Mouse (Mus musculus): Measurements from ENCODE around the gene E2f6. TPM values are rescaled to one million over a fixed set of nuclear protein-coding genes. Genes with fewer than 3 reads are reported as not detected.

E2f6 gene
- 10 to 100 TPM; 79.1 to 84.1 TPM for total RNA-seq (2021)
- polyA plus RNA-seq (2012; rRNA removed): 46.7 and 87.4 TPM in 2 replicates
- long read RNA-seq, transcript E2f6-201 (7 exons, 2,418 nt): minor isoform, 46 of 104 reads
- long read RNA-seq, transcript E2f6-204 (8 exons, 2,362 nt): major isoform, 50 of 104 reads
- long read RNA-seq, partial matches to known transcripts: 2 of 104 reads
- long read RNA-seq, other reads (novel, unspliced or antisense): 2 of 104 reads

DNA sequence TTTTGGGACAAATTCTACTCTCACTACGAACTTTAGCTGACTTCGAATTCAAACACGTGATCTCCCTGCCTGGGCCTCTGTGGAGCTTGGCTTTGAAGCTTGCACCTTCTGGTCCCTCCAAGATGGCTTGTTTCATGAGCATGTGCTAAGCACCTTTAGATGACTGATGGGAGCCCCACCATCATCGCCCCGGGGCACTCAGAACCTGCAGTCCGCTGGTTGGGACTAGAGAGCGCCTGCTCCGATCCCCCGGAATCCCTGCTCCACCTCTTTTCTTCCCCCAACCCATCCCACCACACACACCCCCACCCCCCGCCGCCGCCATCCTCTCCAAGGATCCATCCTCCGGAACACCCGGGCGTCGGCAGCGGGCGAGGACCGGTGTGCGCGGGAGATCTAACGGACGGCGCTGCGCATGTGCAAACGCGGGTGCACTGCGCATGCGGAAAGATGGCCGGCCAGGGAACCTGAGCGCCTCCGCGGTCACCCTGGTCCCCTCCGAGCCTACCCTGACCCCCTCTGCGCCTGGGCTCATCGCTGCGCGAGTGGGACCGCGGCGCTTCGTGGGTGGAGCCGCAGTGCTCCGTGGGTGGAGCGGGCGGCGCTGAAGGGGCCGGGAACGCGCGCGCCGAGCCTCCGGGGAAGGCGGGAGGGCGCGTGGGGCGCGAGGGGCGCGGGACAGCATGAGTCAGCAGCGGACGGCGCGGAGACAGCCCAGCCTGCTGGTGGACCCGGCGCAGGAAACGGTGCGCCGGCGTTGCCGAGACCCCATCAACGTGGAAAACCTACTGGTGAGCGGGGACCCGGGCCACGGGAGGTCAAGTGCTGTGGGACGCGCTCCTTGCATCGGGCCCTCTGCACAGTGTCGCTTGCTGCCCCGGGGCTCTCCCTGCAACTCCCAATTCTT, at the start of gene E2f6:
Gene E2f6 (plus strand): TSS at position 439 of the 907 bp plus-strand sequence.
- peak within 1 kb of the TSS; percentile 81 for H3K27ac ChIP-seq
- peaks cover 2% of the 10 kb centered on the region; the same call in 1 of the 2 replicates for H3K36me3 ChIP-seq (ENCODE audit: control insufficient read depth, insufficient read depth, low read length)
- WGBS: 5% methylated on average over 79 of the region's 81 CpGs
- peaks cover 5% of the 10 kb centered on the region for H3K4me1 ChIP-seq (ENCODE audit: control insufficient read depth, insufficient read depth, low read length)
- intact Hi-C loops (cut with DNase I): no loop called here
- H3K4me3 ChIP-seq: peak within 1 kb of the TSS; percentile 87
- H3K9ac ChIP-seq (ENCODE audit: low read depth, low read length): peak within 1 kb of the TSS; percentile 89
- peaks cover 3% of the 10 kb centered on the region; the same call in 1 of the 2 replicates for H3K79me2 ChIP-seq (replicated peaks; ENCODE audit: control insufficient read depth, insufficient read depth, low read length)
- TF ChIP-seq CTCF (IDR thresholded peaks at IDR 0.05) (no peak), POLR2A (IDR thresholded peaks at IDR 0.05; ENCODE audit: insufficient read depth, low read depth, low read length) (peak; percentile 80)
- peak; percentile 89 to 90 for DNase-seq
- no peaks in the 10 kb centered on the region for H3K27me3 ChIP-seq (ENCODE audit: control insufficient read depth, insufficient read depth, low read length)

DNA sequence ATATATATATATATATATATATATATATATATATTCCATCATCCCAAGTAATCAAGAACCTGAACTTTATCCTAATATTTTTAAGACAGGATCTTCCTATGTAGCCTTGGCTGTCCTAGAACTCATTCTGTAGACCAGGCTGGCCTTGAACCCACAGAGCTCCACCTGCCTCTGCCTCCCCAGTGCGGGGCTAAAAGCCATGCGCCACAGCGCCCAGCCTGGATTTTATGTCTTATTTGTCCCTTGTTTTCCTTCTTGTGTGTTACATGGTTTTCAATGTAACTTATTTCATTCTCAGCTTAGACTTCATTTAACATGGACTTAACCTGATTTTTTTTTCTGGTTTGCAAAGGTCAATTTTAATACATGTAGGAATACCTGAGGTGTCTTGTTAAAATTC, 49.3 kb upstream of the E2f6 start:
- H3K79me2 ChIP-seq (replicated peaks; ENCODE audit: control insufficient read depth, insufficient read depth, low read length): no peaks in the 10 kb centered on the region
- no peak for DNase-seq
- no peak overlapping the region for H3K27ac ChIP-seq
- whole genome bisulfite sequencing: 93% methylated on average over 3 of the region's 3 CpGs
- TF ChIP-seq EP300 (IDR thresholded peaks at IDR 0.05; ENCODE audit: insufficient read depth, low read depth, low read length) (no peak), POLR2A (IDR thresholded peaks at IDR 0.05; ENCODE audit: insufficient read depth, low read depth, low read length) (no peak), CTCF (IDR thresholded peaks at IDR 0.05) (no peak)
- intact Hi-C loops (cut with DNase I): no loop called here
- H3K36me3 ChIP-seq (ENCODE audit: control insufficient read depth, insufficient read depth, low read length): no peaks in the 10 kb centered on the region
- H3K4me3 ChIP-seq: no peak overlapping the region
- H3K4me1 ChIP-seq (ENCODE audit: control insufficient read depth, insufficient read depth, low read length): no peaks in the 10 kb centered on the region
- no peaks in the 10 kb centered on the region for H3K27me3 ChIP-seq (ENCODE audit: control insufficient read depth, insufficient read depth, low read length)
- no peak overlapping the region for H3K9ac ChIP-seq (ENCODE audit: low read depth, low read length)

DNA sequence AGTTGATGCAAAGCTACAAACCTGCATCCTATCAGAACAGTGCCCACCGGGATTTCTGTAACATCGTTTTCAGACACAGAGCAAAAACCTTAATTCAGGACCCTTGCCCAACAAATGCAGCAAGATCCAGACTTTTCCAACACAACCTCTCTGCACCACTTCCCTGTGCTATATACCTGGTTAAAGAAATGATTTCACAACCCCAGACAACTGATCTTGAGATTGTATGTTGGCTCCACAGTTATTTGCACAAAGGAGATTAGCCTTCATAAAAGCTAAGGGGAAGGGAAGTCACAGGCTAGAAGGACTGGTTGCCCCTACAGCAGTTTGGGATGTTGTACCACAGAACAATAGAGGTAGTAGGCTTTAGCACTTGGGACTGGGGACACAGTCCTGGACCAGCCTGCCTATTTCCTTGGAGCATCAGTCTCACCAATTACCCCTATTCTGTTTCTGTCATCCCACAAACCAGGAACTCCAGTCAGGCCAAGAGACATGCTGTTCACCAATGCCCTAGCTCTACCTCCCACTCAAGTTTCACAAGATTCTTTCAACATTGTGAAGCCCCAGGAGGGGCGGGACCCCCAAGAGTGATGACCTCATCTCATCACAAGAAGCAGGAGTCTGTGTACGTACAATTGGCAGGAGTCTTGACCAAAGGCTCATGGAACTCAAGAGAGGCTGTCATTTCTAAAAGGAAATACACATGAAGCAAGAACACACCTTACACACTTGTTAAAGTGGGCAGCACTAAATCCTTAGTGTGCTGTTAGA, 46.9 kb upstream of the E2f6 start:
- Histone ChIP-seq H3K4me1 (ENCODE audit: control insufficient read depth, insufficient read depth, low read length) (no peaks in the 10 kb centered on the region), H3K27ac (no peak overlapping the region), H3K4me3 (no peak overlapping the region), H3K9ac (ENCODE audit: low read depth, low read length) (no peak overlapping the region), H3K27me3 (ENCODE audit: control insufficient read depth, insufficient read depth, low read length) (no peaks in the 10 kb centered on the region), H3K79me2 (replicated peaks; ENCODE audit: control insufficient read depth, insufficient read depth, low read length) (no peaks in the 10 kb centered on the region), H3K36me3 (ENCODE audit: control insufficient read depth, insufficient read depth, low read length) (no peaks in the 10 kb centered on the region)
- no peak for DNase-seq
- intact Hi-C loops (cut with DNase I): no loop called here
- WGBS: 72% methylated on average over 4 of the region's 4 CpGs
- no peak for TF ChIP-seq POLR2A (IDR thresholded peaks at IDR 0.05; ENCODE audit: insufficient read depth, low read depth, low read length)
- no peak for TF ChIP-seq EP300 (IDR thresholded peaks at IDR 0.05; ENCODE audit: insufficient read depth, low read depth, low read length)
- TF ChIP-seq CTCF (IDR thresholded peaks at IDR 0.05): no peak

DNA sequence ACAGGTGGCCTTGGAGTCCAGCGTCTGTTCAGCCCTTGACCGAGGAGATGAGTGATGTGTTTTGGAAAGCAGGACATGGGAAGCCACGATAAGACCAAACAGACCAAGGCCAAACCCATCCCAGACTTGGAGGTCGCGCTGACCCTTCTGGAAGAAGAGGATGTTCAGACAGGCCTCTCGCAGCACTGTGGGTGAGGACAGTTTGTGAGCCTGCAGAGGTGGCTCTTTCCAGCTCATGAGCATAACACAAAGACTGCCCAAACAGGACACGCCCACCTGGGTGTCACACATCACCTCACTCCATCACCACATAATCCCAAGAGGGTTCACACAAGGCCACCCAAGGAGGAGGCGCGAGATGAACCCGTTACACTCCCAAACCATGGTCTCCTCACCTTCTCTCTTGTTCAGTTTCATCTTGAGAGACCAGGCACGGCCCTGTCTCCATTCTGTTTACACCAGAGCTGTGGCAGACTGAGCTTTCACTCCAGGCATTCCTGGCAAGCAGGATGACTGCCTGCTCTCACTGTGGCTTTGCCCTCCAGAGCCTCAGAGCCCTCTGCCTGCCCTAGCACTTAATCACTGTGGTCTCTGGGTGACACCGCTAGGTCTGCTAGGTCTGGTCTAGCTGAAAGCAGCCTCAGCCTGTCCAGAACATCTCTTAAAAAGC, 45.9 kb upstream of the E2f6 start:
- peak in 1 of 2 experiments; percentile 4 for DNase-seq
- Histone ChIP-seq H3K79me2 (replicated peaks; ENCODE audit: control insufficient read depth, insufficient read depth, low read length) (no peaks in the 10 kb centered on the region), H3K27ac (no peak overlapping the region), H3K9ac (ENCODE audit: low read depth, low read length) (no peak overlapping the region), H3K27me3 (ENCODE audit: control insufficient read depth, insufficient read depth, low read length) (no peaks in the 10 kb centered on the region), H3K4me3 (no peak overlapping the region), H3K4me1 (ENCODE audit: control insufficient read depth, insufficient read depth, low read length) (no peaks in the 10 kb centered on the region), H3K36me3 (ENCODE audit: control insufficient read depth, insufficient read depth, low read length) (no peaks in the 10 kb centered on the region)
- intact Hi-C loops (cut with DNase I): no loop called here
- TF ChIP-seq EP300 (IDR thresholded peaks at IDR 0.05; ENCODE audit: insufficient read depth, low read depth, low read length) (no peak), CTCF (IDR thresholded peaks at IDR 0.05) (no peak), POLR2A (IDR thresholded peaks at IDR 0.05; ENCODE audit: insufficient read depth, low read depth, low read length) (no peak)
- WGBS: 55% methylated on average over 12 of the region's 12 CpGs

DNA sequence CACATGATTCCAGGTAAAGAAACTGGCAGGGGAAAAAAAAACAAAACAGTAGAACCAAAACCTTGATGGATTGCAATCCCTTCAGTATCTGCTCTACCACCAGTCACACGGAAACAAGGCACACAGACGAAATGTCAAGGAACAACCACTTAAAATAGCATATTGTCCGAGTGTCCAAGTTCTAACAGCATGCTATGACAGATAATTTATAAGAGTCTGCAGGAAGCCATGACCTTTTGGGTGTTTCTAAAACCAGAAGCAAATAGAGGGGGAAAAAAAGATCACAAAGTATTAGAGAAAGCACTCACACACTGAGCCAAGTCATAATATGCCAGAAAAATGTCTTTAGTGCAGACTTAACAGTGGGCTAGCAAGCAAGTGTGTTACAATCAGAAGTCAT, 42.5 kb upstream of the E2f6 start:
- Histone ChIP-seq H3K36me3 (ENCODE audit: control insufficient read depth, insufficient read depth, low read length) (no peaks in the 10 kb centered on the region), H3K79me2 (replicated peaks; ENCODE audit: control insufficient read depth, insufficient read depth, low read length) (no peaks in the 10 kb centered on the region), H3K4me3 (no peak overlapping the region), H3K4me1 (ENCODE audit: control insufficient read depth, insufficient read depth, low read length) (no peaks in the 10 kb centered on the region), H3K27me3 (ENCODE audit: control insufficient read depth, insufficient read depth, low read length) (no peaks in the 10 kb centered on the region), H3K9ac (ENCODE audit: low read depth, low read length) (no peak overlapping the region), H3K27ac (no peak overlapping the region)
- no peak for DNase-seq
- TF ChIP-seq EP300 (IDR thresholded peaks at IDR 0.05; ENCODE audit: insufficient read depth, low read depth, low read length): no peak
- no peak for TF ChIP-seq POLR2A (IDR thresholded peaks at IDR 0.05; ENCODE audit: insufficient read depth, low read depth, low read length)
- TF ChIP-seq CTCF (IDR thresholded peaks at IDR 0.05): no peak
- intact Hi-C loops (cut with DNase I): no loop called here
- WGBS: 23% methylated on average over 3 of the region's 3 CpGs

All from heart, adult 2 months (tissue).